Mouse (Mus musculus) embryo, embryonic 10 days (tissue): ENCODE measurements around the gene Med25.

Experiments
- DNase-seq: peaks from one replicate; pipeline ENCODE4 v3.0.0-alpha.2; 2015; ENCODE audit warnings: low spot score

The Med25 gene

DNA sequence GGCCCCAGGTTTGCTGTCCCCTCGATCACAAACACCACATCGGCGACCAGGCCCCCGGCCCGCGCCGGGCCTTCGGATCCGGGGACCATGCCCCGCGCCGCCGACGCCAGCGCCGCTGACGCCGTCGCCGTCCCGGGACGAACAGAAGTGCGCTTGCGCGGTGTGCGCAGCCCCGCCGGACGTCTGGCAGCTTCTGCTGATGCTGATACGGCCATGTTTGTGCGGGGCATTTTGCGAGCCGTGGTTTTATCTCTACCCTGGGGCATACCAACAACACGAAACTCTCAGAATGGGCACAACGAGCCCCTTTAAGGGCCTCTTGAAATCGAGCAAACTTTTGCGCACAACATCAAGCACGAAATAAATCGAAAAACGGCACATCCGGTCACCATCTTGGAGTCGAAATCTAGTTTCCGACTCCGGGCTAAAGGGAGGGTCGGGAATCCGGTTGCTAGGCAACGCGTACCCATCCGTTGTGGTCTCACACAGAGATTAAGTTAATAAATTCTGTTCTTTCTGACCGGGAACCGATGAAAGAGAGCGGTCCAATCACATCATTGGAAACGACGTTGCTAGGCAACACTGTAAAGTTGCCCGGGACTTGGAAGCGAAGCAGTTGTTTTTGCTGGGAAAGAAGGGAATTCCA is at the start of gene Med25:
Gene Med25 (minus strand): TSS at position 437 of the 646 bp plus-strand sequence.
- peak; percentile 98 for DNase-seq

GRCm38 (mm10) chr7:44938680-44939079 is 46.2 kb upstream of the Med25 start:
- no peak for DNase-seq

DNA sequence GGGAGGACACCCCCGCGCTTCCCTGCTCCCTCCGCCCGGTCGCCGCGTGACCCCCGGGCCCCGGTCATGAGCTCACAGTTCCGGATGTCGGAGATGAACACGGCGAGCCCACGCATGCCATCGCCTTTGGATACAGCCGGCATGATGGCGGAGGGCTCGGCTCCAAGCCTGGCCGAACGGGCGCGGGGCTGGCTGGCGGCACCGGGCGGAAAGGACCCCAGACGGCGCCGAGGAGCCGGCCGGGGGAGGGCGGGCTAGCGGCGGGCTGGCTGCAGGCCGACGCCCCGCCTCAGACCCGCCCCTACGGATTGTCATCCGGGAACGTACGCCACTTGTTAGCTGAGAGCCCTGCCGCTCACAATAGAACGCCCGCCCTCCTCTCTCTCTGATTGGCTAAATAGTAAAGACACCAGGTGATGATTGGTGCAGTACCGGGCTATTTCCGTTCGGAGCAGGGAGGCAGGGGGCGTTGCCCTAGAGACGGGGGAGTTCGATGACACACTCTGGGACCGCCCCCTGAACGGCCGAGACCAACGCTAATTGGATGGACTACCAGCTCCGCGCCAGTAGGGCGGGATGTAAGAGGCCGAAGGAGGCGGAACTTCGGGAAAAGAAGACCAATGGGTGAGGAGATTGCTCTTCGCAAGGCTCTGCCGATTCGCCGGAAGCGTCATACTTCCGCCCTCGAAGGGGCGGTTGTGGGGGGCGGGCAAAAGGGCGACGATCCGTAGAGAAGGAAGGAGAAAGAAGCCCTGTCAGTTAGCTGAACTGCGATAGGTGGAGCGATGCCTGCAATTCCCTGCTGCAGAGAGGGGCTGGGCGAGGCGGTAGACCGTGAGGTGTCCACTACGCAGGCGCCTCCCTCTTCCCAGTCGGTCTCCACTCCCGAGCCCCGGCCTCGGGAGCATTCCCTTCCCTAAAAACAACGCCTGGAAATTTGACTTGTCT is 37.0 kb upstream of the Med25 start, which contains the start of gene Ap2a1:
Gene Ap2a1 (minus strand): TSS at position 293 of the 948 bp plus-strand sequence.
- peak; percentile 100 for DNase-seq

GRCm38 (mm10) chr7:44928570-44928969 is 36.1 kb upstream of the Med25 start:
- DNase-seq: no peak

GRCm38 (mm10) chr7:44925468-44925867 is 33.0 kb upstream of the Med25 start:
- peak; percentile 58 for DNase-seq

- no peak for DNase-seq
Measured at GRCm38 (mm10) chr7:44922530-44922929, 30.0 kb upstream of the Med25 start.

- DNase-seq: no peak
Measured at GRCm38 (mm10) chr7:44919127-44919526, 26.6 kb upstream of the Med25 start.

GRCm38 (mm10) chr7:44918219-44918618 is 25.7 kb upstream of the Med25 start:
- peak; percentile 3 for DNase-seq

DNA sequence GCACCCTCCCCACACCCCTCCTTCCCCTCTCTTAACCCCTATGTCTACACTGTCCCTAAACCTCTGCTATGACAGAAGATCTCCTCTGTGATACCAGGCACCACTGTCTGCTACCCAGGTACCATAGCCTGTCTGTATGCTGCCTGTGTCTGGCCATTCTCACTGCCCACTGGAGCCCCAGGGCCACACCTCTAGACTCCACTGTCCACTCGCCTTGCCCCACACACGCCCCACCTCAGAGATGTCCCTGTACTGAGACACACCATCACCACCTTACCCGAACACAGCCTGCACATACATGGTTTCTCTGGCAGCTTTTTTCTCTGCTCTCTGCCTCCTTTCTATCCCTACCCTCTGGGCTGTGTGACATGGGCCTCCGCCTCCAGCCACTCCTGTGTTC is 24.4 kb upstream of the Med25 start:
- no peak for DNase-seq

GRCm38 (mm10) chr7:44916191-44916590 is 23.7 kb upstream of the Med25 start:
- no peak for DNase-seq

DNA sequence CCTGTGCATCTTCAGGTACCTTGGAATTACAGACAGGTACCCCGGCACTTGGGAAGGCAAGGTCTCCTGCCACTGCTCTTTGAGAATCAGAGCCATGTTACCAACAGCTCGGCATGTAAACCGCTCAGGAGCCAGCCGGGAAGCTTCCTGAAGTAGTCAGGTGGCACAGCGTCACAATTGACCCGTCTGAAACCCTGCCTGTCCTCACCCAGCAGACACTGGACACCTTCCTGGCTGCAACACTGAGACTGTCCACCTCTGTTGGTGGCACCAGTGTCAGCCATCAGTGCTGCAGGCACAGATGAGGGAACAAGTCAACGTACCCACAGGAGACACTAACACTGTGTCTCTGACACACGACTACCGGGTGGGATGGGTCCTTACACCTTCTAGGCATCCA is 22.8 kb upstream of the Med25 start:
- no peak for DNase-seq

- DNase-seq: no peak
Measured at GRCm38 (mm10) chr7:44914396-44914795, 21.9 kb upstream of the Med25 start.

DNA sequence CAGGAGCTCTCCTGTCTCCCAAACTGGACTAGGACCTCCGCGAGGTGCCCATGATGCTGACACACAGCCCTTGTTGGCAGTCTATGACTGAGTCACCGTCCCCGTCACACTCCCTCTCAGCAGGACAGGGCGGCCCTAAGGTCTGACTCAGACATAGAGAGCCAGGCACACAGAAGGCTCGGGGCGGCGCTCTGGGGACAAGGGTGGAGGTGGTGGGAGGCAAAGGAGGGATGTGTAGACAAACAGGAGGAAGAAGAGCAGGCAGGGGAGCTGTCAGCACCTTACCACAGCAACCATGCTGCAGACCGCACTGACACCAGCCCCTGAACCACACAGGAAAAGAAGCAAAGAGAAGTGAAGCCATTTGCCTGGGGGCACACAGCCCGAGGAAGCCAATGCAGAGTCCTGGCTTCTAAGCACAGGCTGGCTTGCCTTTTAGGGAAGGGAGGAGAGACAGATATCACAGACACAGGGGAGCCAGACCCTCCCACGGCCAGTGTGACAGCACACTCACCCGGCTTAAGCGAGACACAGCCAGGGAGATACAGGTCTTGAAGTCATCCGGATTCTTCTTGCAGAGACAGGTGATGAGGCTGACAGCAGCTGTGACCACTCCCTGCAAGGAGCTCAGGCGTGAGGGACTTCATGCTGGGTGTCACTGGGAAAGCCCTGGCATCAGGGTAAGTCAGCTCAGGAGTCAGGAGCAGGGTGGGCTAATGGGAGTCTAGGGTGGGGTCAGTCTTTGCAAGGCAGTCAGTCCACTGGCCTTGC is 16.4 kb upstream of the Med25 start:
- no peak for DNase-seq

- DNase-seq: no peak
Measured at GRCm38 (mm10) chr7:44905430-44905829, 12.9 kb upstream of the Med25 start.

DNA sequence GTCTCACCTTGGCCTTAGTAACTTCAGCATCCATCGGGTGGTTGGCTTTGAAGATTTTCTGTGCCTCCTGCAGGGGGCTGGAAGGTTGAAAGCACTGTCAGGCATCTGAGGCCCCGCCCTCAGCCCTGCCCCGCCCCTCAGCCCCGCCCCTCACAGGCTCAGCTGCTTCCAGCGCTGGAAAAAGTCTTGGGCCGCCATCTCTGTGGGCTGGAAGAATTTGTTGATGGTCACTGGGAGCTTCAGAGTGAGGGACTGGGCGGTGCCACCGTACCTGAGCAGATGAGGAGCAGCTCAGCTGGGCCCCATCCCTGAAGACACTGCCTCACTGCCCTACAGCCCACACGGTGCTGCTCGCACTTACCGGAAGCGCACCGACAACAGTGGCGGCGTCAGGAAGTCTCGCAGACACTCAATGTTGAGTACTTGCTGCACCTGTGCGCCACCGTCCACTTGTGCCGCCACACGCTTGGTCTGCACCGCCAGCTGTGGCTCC is 8.8 kb upstream of the Med25 start:
- peak; percentile 66 for DNase-seq

GRCm38 (mm10) chr7:44900632-44901031 is 8.1 kb upstream of the Med25 start:
- DNase-seq: no peak

- peak; percentile 40 for DNase-seq
Measured at GRCm38 (mm10) chr7:44898607-44899006, 6.1 kb upstream of the Med25 start.

DNA sequence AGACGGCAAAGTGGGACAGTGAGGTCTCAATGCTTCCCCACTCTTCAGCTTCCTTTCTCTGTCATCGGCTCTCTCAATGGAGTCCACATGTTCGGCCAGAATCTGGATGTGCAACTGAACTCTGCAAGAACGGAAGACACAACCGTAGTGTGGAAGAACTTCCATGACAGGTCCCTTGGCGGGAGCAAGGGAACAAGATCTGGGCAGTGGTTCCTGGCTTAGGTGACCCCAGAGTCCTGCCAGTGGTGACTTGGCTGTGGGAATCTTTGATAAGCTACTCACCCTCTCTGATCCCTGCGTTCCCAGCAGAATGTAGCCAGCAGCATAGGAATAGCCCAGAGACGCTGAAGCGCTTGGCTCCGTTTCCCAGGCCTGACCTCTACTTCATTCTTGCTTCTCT is 4.0 kb upstream of the Med25 start:
- no peak for DNase-seq

DNA sequence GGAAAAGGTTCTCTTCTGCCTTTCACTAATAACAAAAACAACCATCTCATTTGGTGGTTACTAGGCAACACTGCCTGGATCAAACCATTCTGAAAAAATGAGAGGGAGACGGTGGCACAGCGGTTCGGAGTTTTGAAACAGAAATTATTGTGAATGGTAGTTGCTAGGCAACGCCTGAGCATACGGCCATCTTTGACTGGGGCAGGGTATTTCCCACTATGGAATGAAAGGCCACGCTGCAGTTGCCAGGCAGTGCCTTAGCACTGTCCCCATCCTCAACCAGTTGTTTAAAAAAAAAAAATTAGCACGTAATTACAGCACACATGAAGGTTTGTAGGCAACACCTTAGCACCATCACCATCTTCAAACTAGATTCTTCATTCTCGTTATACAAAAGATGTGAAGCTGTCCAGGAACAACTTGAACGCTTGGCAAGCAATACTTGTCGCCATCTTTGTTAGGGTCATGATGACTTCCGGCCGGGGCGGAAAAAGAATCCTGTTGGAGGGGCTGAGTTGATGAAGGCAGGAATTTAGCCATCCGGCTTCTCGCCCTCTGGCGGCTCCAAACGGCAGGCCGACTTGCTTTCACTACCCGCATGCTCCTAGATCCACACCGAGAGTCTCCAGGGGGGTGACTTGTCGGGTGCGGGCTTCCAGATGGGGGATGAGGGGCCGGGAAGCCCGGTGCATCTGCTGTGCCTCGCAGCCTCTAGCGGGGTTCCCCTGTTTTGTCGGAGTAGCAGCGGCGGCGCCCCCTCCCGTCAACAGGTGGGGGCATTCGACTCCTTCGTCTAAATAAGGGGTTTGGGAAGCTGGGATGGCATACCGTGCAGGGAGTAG is 3.3 kb upstream of the Med25 start, which contains the start of gene Fuz:
Gene Fuz (plus strand): TSS at position 487 of the 842 bp plus-strand sequence.
- peak; percentile 93 for DNase-seq

DNA sequence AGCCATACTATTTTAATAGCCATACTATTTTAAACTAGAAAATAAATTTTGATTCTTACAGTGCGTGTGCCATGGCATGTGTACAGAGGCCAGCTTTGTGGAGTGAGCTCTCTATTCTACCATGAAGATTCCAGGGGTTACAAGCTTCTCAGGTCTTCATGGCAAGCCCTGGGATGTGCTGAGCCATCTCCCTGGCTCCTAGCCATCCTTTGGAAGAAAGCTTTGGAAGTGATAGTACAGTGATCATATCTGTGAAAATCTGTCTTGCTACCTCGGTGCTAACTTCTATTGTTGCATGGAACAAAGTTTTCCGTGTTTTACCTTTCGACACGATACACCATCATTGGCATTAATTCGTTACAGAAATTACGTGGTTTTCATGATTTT is 2.7 kb upstream of the Med25 start:
- DNase-seq: no peak

DNA sequence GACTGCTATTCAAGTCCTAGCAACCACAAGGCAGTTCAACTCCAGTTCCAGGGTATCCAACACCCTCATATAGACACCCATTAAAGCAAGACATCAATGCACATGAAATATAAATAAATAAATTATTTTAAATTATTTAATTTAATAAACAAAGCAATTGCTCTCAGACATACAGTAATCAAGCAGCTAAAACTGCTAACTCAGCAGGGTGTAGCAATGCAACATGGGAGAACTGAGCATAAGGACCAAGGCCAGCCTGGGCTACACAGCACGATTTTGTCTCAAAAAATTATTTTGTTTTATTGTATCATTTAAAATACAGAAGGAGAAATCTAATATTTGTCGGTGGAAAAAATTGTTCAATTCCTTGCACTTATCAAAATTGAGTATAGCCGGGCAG is 1.7 kb upstream of the Med25 start:
- no peak for DNase-seq
